ENCODE assay signal across 11 mouse cellular contexts in the genomic region with DNA sequence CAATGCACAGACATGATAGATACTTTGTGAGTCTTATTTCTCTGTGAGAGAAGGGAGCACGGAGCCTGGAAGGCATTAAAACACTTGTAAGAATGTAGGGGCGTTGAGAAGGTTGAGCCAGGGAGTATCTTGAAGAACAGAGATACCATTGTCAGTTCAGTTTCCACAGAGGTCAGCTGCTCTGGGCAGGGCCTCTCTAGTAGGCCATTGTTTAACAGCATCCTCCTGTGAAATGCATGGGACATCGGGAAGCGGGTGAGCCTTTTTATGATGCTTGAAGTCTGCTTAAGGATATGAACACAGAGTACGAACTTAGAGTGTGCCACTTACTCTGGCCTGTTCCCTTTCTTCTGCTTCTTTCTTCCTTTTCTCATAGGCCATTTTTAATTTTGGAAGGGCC.
"Had no signal": no experiment of that assay in that cellular context is flagged by ENCODE, and none has a peak within 500 bp of the region (broad histone marks: within the 10 kb centered on the region; RNA-seq: fewer than 3 reads in every experiment).

No protein-coding gene starts in this region.

- H3K36me3 ChIP-seq: limb, embryonic 10.5 days; liver, embryonic 12.5 days; midbrain, embryonic 13.5 days had no signal

- H3K27ac ChIP-seq: left cerebral cortex, adult 2 months; limb, embryonic 10.5 days; liver, embryonic 12.5 days; midbrain, embryonic 13.5 days had no signal

- H3K9me3 ChIP-seq: limb, embryonic 10.5 days; liver, embryonic 12.5 days had no signal

- DNase-seq: kidney, adult 8-10 months; kidney, postnatal 25 days; lung, embryonic 14.5 days; lung, postnatal 10 days; lung, postnatal 4 days; thymus, adult 2 months; thymus, postnatal 25 days had no signal

- H3K4me2 ChIP-seq: liver, embryonic 12.5 days; lung, embryonic 14.5 days had no signal

- H3K4me1 ChIP-seq: limb, embryonic 10.5 days; liver, embryonic 12.5 days had no signal

- H3K27me3 ChIP-seq: liver, embryonic 12.5 days had no signal

- ATAC-seq: liver, embryonic 12.5 days had no signal

- H3K4me3 ChIP-seq: left cerebral cortex, adult 2 months; limb, embryonic 10.5 days; liver, embryonic 12.5 days; midbrain, embryonic 13.5 days had no signal

- H3K9ac ChIP-seq: liver, embryonic 12.5 days; lung, embryonic 14.5 days; midbrain, embryonic 13.5 days had no signal
